Mouse (Mus musculus) WW6 (cell line): ENCODE measurements around the gene Chst13.

Experiments used
- DNase-seq: peaks from one replicate; pipeline ENCODE4 v3.0.0-alpha.2; 2013; ENCODE audit warnings: low read depth, low spot score

The Chst13 gene

DNA sequence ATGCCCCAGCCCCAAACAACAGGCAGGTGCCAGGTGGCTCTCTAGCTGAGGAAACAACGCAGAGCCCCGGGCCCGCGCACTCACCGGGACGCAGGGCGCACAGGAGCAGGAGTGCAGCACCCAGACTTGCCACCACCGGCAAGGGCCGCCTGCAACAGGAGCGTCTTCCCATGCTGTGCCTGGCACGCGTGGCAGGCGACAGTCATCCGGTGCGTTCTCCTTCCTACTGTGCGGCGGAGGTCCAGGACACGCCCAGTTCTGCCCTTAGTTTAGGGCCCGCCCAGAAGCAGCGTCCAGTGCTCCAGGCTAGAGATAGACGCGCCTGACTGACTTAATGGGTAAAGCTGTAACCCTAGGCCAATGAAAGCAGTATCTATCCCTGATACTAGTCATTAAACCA lies at the start of gene Chst13:
TSS of gene Chst13 (minus strand) at position 195 of the 400 bp plus-strand sequence.
- DNase-seq = no peak

DNA sequence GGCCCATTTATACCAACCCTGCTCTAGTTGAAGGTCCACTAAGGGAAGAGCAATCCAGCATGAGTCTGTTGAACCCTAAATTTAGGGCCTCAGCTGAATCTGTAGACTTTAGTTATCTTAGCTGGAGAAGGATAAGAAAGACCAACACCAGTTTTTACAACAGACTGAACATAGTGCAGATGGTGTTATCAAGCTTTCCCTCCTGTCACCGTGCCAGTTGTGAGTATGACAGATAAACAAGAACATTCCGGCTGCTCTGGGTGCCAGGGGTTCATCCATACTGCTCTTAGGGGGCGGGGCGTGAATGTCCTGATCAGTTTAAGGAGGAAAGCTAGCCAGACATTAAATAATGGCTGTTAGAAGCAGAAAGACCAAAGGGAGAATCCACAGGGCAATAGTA lies 49.7 kb upstream of the Chst13 start:
- DNase-seq = no peak

DNA sequence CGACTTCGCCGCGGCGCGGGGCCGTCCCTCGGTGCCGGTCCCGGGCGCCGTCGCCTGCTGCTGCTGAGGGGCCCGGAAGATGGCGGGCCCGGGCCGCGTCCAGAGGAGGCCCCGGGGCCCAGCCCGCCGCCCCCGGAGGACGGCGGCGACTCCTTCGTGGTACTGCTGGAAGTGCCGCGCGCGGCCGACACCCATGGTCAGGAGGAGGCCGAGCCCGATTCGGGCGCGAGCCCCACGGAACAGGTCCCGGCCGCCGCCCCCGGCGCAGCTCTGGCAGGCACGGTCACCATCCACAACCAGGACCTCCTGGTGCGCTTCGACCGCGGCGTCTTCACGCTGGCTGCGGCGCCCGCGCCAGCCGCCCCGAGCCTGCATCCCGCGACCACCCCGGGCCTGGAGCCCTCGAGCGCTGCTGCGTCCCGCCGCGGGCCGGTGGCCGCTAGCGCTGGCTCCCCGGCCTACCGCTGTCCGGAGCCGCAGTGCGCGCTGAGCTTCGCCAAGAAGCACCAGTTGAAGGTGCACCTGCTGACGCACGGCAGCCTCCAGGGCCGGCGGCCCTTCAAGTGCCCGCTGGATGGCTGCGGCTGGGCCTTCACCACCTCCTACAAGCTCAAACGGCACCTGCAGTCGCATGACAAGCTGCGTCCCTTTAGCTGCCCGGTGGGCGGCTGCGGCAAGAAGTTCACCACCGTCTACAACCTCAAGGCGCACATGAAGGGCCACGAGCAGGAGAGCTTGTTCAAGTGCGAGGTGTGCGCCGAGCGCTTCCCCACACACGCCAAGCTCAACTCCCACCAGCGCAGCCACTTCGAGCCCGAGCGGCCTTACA lies 45.0 kb upstream of the Chst13 start:
- no peak for DNase-seq

DNA sequence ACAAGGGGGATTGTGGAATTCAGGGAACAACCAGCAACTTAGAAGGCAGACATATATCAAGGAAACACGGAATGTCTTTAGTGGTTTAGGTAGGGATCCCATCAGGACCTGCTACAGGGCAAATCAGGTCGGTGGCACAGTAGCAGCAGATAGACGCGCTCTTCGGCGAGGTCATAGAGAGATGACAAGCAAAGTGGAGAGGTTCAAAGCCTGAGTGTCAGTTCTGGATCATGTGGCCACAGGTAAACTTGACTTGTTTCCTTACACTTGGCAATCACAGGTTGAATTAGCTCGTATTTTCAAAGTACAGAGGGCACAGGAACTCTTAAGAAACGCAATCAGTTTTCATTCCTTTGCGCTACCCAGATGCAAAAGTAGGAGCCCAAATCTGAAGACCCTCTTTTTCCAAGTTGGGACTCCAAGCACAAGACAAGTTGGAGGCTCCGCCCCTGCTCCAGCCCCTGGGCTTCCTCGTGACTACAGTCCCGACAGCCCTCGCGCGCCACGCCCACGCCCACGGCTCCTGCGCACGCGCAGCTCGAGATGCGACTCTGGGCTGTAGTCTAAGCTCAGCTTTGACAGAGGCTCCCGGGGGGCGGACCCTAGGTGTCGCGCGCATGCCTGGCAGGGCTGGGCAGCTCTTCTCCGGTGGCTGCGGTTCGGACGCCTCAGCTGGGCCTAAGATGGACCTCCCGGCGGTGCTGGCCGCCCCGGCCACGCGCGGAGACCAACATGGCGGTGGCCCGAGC lies 44.2 kb upstream of the Chst13 start, which contains the start of gene Zxdc:
TSS of gene Zxdc (plus strand) at position 517 of the 749 bp plus-strand sequence.
- peak; percentile 89 for DNase-seq

DNA sequence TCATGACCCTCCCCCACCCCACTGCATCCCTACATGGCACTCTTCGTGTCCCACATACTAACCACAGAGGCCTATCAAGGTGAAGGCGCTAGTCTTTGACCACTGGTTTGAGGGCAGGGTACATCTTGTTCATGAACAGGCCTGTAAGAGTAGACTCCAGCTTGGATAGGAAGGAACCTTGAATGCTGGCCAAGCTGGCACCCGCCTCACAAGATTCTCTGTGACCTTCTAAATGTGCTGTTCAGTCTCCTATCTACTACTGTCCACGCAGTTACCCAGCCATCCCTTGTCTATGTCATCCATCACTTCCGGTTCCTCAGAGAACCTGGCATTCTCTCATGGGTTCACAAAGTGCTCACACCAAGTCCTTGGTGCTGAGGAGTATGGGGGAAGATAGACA lies 38.3 kb upstream of the Chst13 start:
- DNase-seq = no peak

DNA sequence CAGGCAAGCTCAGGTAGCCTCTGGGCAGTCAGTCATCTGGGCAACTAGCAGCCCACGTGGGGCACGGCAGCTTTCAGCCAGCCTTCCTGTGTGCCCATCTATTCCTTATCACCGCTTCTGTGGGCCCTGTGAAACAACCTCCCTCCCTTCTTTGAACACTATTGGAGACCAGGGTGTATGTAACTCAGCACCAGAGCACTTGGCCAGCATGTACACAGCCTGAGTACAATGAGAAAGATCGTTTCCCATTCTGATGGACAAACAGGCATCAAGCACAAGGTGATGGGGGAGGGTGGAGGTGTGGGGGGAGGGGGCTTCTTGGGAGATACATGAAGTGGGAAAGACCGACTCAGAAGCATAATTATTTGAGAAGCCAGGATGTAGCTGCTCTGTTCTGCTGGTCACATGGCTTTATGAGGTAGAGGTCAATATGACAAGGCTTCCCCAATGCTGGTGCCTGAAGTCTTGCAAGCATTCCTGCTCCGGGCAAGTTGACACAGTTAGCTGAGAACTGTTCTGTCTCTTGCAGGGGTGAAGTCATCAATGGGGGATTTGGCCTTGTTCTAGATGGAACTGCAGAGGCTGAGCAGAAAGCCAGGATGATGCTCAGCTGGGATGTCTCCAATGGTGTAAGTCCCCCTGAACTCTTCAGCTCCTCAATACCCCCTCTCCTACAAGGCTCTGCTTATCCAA lies 36.1 kb upstream of the Chst13 start:
- no peak for DNase-seq

DNA sequence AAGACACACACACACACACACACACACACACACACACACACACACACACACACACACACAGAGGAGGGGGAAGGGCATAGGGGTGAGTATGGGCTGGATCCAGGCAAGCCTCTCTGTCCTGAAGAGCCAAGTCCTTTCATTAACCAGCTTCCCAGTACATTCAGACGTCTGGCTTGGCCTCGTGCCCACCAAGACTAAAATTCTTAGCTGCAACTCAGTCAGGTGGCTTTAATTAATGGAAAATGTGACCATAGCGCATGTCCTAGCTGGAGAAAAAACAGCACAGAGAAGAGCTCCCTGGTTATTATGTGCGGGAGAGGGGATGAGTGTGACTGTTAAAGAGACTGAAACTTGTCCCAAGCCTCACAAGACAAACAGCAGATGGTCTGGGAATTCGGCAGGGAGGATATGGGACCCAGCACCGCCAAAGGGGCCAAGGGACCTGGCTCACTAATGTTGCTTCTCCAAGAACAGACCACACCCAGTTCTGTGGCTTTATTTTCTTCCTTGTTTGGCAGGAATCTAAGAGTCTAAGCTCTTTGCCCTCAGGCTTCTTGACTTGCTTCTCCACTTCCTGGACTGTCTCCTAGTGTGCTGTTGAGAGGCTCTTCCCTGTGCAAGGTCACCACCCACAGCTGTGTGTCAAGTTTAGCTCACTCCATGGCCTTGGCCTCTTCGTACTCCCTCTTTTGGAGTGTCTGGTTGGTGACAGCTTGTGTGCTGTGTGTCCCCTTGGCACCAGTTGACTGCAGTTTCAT lies 35.2 kb upstream of the Chst13 start:
- no peak for DNase-seq

DNA sequence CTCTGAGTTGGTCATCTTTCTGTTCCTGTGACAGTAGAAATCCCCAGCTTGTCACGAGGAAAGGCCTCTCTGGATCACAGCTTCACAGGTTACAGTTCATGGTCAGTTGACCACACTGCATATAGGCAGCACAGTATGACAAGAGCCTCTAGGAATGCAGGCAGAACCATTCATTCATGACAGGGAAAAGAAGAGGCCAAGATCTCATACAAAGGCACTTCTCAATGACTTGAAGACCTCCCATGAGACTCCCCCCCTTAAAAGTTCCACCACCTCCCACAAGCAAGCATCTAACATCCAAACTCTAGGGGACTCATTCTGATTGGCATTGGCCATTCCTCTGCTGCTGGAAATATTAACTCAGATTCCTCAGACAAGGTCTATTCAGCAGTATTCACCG lies 34.5 kb upstream of the Chst13 start:
- DNase-seq = no peak

DNA sequence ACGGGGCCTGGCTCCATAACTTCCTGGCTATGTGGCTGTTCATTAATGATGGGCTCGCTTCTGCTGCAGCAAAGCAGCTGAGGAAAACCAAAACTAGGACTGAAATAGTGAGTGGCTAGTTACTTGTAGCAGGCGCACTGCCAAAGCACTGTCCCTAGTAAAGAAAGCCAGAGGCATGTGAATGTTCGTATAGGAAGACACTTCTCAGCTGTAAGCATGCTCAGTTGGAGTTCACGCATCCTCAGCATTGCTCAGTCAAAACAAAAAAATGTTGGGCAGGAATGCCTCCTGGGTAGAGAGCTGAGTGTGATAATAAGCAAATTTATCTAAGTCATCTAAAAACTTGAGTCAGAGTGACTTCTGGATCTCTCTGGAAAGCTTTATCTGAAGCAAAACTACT lies 33.2 kb upstream of the Chst13 start:
- DNase-seq = no peak

DNA sequence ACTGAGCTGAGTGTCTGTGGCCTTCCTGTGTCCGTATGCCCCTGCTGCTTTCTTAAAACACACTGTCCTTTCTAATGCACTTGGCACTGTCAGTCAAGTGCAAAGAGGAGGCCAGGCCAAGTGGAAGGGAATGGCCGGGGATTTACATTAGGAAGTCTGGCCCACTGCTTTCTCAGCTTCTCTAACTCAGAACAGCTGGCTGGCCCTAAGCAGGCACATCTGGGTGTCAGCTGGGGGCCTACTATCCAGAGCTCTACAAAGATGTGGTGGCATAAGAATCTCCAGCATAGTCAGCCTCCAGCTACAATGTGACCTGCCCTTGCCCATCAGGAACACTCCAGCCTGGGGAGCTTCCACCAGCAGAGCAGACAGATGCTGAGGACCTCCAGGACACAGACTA lies 25.0 kb upstream of the Chst13 start:
- DNase-seq = no peak

DNA sequence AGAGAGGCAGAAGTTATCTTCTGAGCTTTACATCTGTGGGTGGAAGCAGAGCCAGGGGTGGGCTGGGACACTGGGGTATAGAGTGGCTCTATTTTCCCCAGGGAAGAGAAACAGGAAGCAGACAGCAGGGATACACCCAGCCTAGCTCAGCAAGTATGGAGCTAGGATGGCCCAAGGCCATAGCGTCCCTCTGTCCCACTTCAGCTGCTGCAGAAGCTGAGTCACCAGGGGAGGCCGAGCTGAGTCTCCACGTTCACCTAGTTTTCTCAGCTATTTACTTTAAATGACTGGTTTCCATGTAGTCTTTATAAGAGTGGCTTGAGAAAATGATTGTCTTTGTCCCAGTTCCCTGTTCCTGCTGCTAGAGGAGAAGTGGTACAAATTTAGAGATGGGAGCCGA lies 23.5 kb upstream of the Chst13 start:
- DNase-seq = no peak

DNA sequence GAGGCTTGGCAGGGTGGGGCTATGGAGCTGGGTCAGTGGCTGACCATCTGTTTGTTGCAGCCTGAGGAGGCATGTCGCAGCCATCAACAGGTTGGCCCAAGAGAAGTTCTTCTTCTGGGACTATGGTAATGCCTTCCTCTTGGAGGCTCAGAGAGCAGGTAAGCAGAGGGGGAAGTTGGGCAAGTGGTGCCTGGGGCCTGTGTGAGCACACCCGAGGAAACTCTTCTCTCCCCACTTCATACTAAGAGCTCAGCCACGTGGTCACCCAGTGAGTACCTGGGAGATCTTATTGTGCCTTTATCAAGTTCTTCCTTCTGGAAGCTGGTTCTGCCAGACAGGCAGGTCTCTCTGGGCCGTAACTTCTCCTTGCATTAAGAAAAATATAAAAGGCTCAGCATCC lies 22.2 kb upstream of the Chst13 start:
- DNase-seq = no peak

DNA sequence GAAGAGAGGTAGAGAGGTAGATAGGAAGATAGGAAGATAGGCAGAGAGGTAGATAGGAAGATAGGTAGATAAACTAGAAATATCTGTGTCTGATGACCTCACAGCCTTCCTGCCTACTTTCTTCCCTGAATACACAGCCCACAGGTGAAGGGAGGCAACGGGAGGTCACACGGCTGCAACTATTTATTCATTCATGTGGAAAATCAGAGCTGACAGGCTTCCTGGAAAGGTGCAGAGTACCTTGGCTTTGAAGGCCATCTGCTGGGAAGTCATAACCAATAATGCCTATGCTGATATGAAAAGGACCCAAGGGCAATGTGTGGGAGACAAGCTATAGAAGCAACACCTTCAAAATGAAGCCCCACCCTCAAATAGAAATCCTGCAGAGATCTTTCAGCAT lies 17.4 kb upstream of the Chst13 start:
- DNase-seq = no peak

DNA sequence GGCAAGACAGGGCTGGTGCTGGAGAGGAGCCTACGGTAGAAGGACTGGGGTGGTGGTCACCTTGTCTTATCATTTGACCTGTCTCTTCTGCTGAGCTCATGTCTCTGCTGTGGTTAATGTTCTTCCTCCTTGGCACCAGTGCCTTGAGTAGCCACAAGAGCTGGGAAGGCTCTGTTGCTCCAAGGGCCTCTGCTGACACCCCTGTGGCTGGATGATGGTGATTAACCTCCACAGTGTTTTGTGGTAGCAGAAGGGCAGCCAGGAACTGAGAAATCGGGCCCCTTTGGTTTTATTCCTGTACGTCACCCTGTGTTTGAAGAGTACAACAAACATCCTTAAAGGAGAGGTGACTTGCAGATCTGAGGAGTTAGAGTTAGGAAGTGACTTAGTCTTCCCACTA lies 9.3 kb upstream of the Chst13 start:
- no peak for DNase-seq

DNA sequence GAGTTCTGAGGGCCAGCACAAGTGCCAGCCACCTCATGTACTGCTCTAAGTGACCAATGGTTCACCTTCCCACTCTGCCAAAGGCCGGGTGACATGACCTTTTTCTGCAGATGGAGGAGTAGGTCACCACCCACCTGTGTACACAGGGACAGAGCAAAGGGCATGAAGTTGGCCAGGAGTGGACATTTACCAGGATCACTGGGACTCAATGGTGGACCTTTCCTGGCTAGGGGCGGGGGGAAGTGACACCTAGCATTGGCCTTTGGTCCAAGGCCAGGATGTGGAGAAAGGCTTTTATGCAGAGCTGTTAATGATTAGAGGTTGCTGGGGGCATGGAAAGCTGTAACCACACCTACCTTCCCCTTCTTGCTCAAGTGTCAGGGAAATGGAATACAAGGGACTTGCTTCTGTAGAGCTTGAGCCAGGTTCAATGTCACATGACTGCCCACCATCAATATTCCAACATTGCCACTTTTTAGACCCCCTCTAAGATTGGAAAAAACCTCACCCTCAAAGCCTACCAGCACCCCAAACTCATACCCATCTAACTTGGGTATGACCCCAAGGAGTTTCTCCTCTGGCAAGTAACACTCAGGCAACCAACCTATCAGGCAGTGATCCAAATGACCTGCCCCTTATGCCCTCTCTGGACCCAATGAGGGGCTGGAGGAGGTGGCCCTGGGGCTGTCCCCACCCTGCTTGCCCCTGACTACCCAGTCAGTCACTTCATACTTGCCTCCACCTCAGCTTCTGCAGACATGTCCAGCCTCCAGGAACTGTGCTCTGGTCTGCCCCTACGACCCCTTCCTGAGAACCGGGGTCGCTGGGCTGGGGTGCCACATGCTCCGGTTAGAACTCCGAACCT lies 7.8 kb upstream of the Chst13 start, which contains the start of gene Uroc1:
TSS of gene Uroc1 (plus strand) at position 724 of the 865 bp plus-strand sequence.
- DNase-seq = no peak

DNA sequence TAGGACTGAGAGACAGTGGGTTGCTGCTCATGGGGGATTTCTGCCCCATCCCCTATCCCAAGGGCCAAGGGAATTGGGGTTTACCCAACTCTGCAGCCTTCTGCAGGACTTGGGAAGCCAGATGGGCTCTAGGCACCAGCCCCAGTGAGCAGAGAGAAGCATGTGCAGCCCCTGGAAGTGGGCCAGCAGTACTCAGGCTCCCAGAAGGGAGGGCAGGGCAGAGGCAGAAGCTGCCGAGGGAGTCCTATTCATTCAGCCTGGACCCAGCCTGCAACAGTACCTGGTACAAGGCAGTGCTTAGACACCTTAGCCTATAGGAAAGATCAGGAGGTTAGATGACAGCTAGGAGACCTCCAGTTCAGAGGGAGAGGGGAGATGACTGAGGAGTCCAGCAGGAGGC lies 5.0 kb upstream of the Chst13 start:
- no peak for DNase-seq

DNA sequence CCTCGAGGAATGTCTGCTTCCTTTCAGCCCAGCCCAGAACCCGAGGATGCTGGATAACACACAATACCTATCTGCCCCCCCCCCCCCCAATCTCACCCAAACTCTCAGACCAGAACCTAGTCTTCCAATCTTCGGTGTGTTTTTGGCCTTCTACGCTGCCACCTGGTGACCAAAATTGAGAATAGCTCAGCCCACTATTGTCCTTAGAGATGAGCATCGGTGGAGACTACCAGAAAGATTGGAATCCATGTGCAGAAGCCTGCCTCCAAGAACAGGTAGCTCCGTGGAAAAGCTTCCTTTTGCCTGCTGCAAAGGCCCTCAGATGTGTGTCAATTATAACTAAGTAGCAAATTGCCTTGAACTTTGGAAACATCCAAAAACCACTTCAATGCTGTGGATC lies 2.7 kb upstream of the Chst13 start:
- DNase-seq = no peak

DNA sequence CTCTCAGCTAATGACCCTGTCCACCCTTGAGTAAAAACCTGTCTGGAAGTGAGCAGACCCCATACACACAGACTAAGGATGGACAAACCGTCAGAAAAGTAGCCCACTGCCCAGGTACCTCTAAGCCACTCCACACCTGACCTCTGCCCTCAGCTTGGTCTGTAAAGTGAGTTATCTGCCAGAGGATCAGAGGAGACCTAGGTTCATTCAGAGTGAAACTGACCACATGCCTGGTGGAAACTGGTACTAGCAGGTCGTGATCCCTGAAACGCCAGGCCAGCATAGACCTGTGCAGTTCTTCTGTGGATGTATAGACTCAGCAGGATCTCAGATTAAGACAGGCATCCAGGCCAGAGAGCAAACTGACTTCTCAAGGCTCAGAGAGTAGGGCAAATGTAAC lies 522 bp downstream of the Chst13 start:
- DNase-seq = no peak

DNA sequence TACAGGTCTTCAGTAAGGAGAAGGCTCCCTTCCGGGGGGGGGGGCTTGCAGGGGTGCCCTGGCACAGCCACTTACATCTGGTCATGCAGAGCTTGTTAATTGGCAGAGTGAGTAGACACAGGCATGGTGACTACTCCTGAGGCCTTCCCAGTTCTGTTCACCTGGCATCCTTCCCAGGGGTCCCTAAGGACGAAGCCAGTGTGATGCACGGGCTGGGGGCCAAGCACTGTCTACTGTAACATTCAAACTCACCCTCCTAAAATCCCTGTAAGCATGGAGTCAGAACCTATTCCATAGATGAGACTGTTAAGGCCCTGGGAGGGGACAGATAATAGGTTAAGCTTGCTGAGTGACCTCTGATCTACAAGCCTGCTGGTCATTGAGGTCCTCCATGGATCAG lies 959 bp downstream of the Chst13 start:
- no peak for DNase-seq

DNA sequence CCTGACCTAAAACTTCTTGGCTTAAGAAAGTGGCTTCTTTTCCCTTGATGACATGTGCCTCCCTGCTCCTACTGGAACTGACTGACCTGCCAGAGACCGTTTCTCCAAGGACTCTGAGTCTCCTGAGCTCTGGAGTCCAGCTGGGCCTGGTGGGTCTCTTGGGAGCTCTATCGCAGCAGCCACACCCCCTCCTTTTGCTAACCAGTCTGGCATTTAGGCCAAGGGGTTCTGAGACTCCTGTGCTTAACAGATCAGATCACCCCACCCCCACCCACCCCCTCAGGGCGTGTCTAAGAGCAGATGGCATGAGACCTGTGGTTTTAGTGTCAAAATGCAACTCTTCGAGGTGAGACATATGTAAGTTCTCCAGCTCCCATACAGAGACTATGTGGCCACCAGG lies 3.2 kb downstream of the Chst13 start:
- no peak for DNase-seq

DNA sequence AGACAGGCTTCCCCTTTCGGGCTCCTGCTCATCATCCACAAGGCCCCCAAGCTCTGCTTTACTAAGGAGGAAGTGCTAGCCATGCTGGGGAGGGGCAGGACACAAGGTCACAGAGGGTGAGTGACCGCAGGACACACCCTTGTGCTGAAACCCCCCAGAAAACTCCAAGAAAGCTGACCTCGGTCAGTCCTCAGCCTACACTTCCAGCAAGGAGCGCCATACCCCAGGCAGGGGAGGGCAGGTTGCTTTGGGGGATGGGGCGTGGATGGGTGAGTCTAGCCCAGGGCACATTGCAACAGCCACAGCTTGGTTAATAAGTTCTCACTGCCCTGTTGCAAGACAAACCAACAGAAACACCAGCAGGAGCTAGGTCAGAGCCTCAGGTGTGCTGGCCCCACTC lies 4.6 kb downstream of the Chst13 start:
- no peak for DNase-seq
